Mouse (Mus musculus) limb, embryonic 14.5 days (tissue): ENCODE results near the gene Fhad1. TPM values are rescaled to one million over a fixed set of nuclear protein-coding genes. Genes with fewer than 3 reads are reported as not detected.

ENCODE experiments used
- ATAC-seq: fragments of 200-750 bp; cut with Nextera tagmentation; 2 replicates; pipeline ENCODE4 v1.8.0; 2017; ENCODE audit warnings: low read depth, moderate number of reproducible peaks, moderate TSS enrichment; ENCODE audit not compliant: low FRiP score
- DNase-seq: peaks from one replicate; pipeline ENCODE4 v3.0.0-alpha.2; 2015; ENCODE audit warnings: low spot score
- H3K27ac ChIP-seq: fragments of 300-500 bp; sonication (generic); replicated peaks from 2 replicates; pipeline ENCODE4 v1.5.1; 2014; ENCODE audit warnings: low read depth, mild to moderate bottlenecking, low read length, moderate library complexity, mixed read lengths
- H3K27me3 ChIP-seq: fragments of 300-500 bp; sonication (generic); 2 replicates; pipeline ENCODE4 v1.6.1; 2014; ENCODE audit warnings: low read length, mixed read lengths; ENCODE audit not compliant: control insufficient read depth, insufficient read depth
- H3K36me3 ChIP-seq: fragments of 300-500 bp; sonication (generic); 2 replicates; pipeline ENCODE4 v1.6.1; 2014; ENCODE audit warnings: mild to moderate bottlenecking, low read length, moderate library complexity, mixed read lengths; ENCODE audit not compliant: control insufficient read depth, insufficient read depth
- H3K4me1 ChIP-seq: fragments of 300-500 bp; sonication (generic); 2 replicates; pipeline ENCODE4 v1.6.1; 2014; ENCODE audit warnings: antibody characterized with exemption, low read length, mixed read lengths; ENCODE audit not compliant: control insufficient read depth, insufficient read depth
- H3K4me2 ChIP-seq: fragments of 300-500 bp; sonication (generic); replicated peaks from 2 replicates; pipeline ENCODE4 v1.6.1; 2014; ENCODE audit warnings: low read depth, mild to moderate bottlenecking, low read length, moderate library complexity; ENCODE audit not compliant: severe bottlenecking
- H3K4me3 ChIP-seq: fragments of 300-500 bp; sonication (generic); replicated peaks from 2 replicates; pipeline ENCODE4 v1.5.1; 2014; ENCODE audit warnings: low read length
- H3K9ac ChIP-seq: fragments of 300-500 bp; sonication (generic); 2 replicates; pipeline ENCODE4 v1.6.1; 2014; ENCODE audit warnings: mild to moderate bottlenecking, low read depth, low read length, moderate library complexity; ENCODE audit not compliant: severe bottlenecking
- H3K9me3 ChIP-seq: fragments of 300-500 bp; sonication (generic); 2 replicates; pipeline ENCODE4 v1.6.1; 2016; ENCODE audit warnings: low read length; ENCODE audit not compliant: control insufficient read depth
- POLR2A ChIP-seq: fragments of 200-500 bp; IDR thresholded peaks from 2 replicates; pipeline ENCODE4 v1.8.0; 2012; ENCODE audit warnings: inconsistent platforms, mild to moderate bottlenecking, moderate library complexity, borderline replicate concordance; ENCODE audit not compliant: insufficient read depth, insufficient read length; ENCODE audit errors: extremely low read depth
- WGBS: fragments of 180-500 bp; shearing (Covaris S2); extraction: QIAGEN DNeasy Blood & Tissue Kit; methylation state at CpG from one replicate; pipeline ENCODE4 v1.1.7; 2014; 5-methylcytosine and 5-hydroxymethylcytosine counted together
- polyA plus RNA-seq, 2 experiments: library from polyadenylated mRNA; depleted of rRNA in 1 of 2; stranded (reverse) in 1 of 2; unstranded in 1 of 2; fragments of >200 nt; fragmentation: Nextera tagmentation in 1 of 2; extraction: Ambion mirVana in 1 of 2; gene quantifications; 2 replicates each; pipeline versions ENCODE4 v1.2.1 to v1.2.3; 2012 to 2014

The Fhad1 gene
- polyA plus RNA-seq, 2 experiments: 2.7 to 3.1 TPM

- H3K9ac ChIP-seq: no peak overlapping the region
- peaks cover under 1% of the 10 kb centered on the region; the same call in 1 of the 2 replicates for H3K4me1 ChIP-seq
- H3K27me3 ChIP-seq: no peaks in the 10 kb centered on the region
- H3K4me3 ChIP-seq: no peak overlapping the region
- no peak for TF ChIP-seq POLR2A
- no peaks in the 10 kb centered on the region for H3K36me3 ChIP-seq
- 66% methylated on average over 13 of the region's 13 CpGs for WGBS
- no peaks in the 10 kb centered on the region for H3K9me3 ChIP-seq
- H3K4me2 ChIP-seq: no peak overlapping the region; the same call in 1 of the 2 replicates
- ATAC-seq (no peak; the same call in 1 of the 2 replicates), DNase-seq (no peak)
- H3K27ac ChIP-seq: no peak overlapping the region
Measured at GRCm38 (mm10) chr4:141949436-141949835, 65.4 kb downstream of the Fhad1 start.

GRCm38 (mm10) chr4:141948822-141949221, 66.1 kb downstream of the Fhad1 start:
- H3K4me3 ChIP-seq: no peak overlapping the region
- DNase-seq (no peak), ATAC-seq (no peak)
- no peaks in the 10 kb centered on the region for H3K36me3 ChIP-seq
- H3K9me3 ChIP-seq: no peaks in the 10 kb centered on the region; the same call in 1 of the 2 replicates
- H3K9ac ChIP-seq: no peak overlapping the region
- H3K27me3 ChIP-seq: no peaks in the 10 kb centered on the region
- H3K27ac ChIP-seq: no peak overlapping the region
- no peak overlapping the region for H3K4me2 ChIP-seq
- no peaks in the 10 kb centered on the region for H3K4me1 ChIP-seq
- TF ChIP-seq POLR2A: no peak
- 86% methylated on average over 3 of the region's 3 CpGs for WGBS

DNA sequence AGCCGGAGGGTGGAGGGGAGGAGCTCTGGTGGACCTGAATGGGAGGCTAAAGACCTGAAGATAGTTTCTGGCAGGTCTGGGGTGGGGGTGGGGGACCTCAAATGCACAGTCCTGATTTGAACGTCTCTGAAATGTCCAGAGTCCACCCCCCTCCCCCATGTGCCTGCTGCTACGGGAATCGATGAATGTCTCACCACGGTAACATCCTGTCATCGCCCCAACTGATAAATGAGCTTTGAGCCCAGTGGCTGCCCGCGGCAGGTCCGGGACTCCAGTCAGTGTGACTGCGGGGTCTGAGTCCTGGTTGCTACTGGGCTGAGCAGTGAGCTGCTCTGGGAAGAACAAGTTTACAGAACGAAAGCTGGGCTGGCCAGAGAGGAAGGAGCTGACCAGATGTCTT, 72.5 kb downstream of the Fhad1 start:
- ATAC-seq: no peak
- DNase-seq: no peak
- H3K4me2 ChIP-seq: no peak overlapping the region
- H3K4me1 ChIP-seq: no peaks in the 10 kb centered on the region
- H3K27ac ChIP-seq: no peak overlapping the region
- H3K9me3 ChIP-seq: no peaks in the 10 kb centered on the region; the same call in 1 of the 2 replicates
- 57% methylated on average over 11 of the region's 11 CpGs for WGBS
- no peaks in the 10 kb centered on the region for H3K36me3 ChIP-seq
- H3K9ac ChIP-seq: no peak overlapping the region
- H3K4me3 ChIP-seq: no peak overlapping the region
- TF ChIP-seq POLR2A: no peak
- H3K27me3 ChIP-seq: no peaks in the 10 kb centered on the region

- Histone ChIP-seq H3K4me1 (no peaks in the 10 kb centered on the region), H3K9ac (no peak overlapping the region), H3K36me3 (no peaks in the 10 kb centered on the region), H3K9me3 (no peaks in the 10 kb centered on the region; the same call in 1 of the 2 replicates), H3K4me3 (no peak overlapping the region), H3K4me2 (no peak overlapping the region), H3K27me3 (no peaks in the 10 kb centered on the region), H3K27ac (no peak overlapping the region)
- WGBS: 83% methylated on average over 8 of the region's 8 CpGs
- DNase-seq: no peak
- no peak for TF ChIP-seq POLR2A
- no peak for ATAC-seq
Measured at GRCm38 (mm10) chr4:141941289-141941688, 73.6 kb downstream of the Fhad1 start.

- no peak for TF ChIP-seq POLR2A
- ATAC-seq: no peak
- no peaks in the 10 kb centered on the region for H3K9me3 ChIP-seq
- no peak overlapping the region for H3K9ac ChIP-seq
- no peak overlapping the region for H3K27ac ChIP-seq
- no peak overlapping the region for H3K4me2 ChIP-seq
- H3K27me3 ChIP-seq: no peaks in the 10 kb centered on the region
- no peak overlapping the region for H3K4me3 ChIP-seq
- no peak for DNase-seq
- no peaks in the 10 kb centered on the region for H3K36me3 ChIP-seq
- WGBS: 74% methylated on average over 4 of the region's 4 CpGs
- no peaks in the 10 kb centered on the region for H3K4me1 ChIP-seq
Measured at GRCm38 (mm10) chr4:141938535-141938934, 76.3 kb downstream of the Fhad1 start.
